Mouse (Mus musculus) ovary, postnatal 14 days (tissue): ENCODE results near the gene Med17.

Experiments
- DNase-seq: peaks from one replicate; pipeline ENCODE4 v3.0.0; 2022; ENCODE audit warnings: low spot score

The Med17 gene

DNA sequence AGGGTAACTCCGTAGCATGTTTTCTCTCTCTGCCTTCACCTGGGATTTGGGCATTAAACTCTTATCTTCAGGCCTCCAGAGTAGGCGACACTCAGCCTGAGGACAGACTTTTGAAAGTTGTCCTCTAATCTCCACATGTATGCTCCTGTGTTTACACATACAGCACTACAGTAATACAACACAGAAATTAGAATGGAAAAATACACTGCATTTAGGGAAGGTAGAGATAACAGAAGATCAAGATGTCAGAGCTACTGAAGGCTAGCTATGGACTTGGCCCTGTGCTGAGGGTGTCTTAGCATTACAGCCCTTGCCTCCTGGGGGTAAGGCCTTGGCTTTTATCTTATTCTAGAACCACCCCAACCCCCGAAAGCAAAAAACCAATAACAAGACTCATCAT lies 8.7 kb upstream of the Med17 start:
- no peak for DNase-seq

DNA sequence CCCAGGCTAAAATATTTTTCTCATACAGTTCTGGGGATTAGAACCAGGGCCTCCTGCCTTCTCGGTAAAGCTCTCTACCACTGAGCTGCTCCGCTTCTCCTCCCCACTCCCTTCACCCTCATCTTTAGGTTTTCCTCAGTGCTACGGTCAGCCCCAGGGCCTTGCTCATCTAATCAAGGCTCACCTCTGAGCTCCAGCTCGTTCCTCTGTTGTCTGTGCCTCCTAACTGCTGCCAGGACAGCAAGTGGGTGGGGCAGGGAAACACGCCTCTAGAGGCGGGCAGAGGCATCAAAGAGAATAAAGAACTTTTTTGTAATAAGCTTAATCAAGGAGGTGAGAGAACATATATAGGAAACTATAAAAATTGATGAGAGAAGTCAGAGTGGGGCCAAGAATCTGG lies 8.1 kb upstream of the Med17 start:
- DNase-seq = no peak

DNA sequence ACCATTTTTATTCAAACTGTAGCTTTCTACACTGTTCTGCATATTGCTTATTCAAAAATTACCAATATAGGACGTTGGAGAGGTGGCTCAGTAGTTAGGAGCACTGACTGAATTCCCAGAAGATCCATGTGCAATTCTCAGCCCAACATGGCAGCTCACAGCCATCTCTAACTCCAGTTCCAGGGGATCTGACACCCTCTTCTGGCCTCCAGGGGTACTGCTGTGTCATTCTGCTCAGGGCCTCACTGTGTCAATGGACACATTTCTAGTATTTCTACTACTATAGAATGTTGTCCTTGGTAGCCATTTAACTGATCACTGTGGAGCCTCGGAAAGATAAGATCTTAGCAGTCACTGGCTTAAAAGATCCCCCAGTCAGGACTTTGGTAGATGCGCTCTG lies 5.7 kb upstream of the Med17 start:
- DNase-seq = no peak

DNA sequence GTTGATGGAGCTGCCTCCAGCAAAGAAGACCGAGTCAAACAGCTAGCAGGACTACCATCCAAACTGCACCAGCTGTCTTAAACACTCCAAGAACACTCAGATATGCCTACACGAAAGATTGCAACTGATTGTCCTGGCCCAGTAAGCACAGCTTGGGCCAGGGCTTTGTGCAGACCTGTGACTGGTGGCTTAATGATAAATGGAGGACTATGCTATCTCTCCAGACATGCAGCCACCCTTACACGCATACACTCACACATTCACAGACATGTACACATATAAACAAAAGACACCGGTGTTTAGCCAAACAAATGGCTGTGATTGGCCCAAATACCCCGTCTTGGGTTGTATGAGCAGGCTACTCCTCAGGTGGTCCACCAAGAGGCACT lies 754 bp upstream of the Med17 start:
- DNase-seq = no peak

DNA sequence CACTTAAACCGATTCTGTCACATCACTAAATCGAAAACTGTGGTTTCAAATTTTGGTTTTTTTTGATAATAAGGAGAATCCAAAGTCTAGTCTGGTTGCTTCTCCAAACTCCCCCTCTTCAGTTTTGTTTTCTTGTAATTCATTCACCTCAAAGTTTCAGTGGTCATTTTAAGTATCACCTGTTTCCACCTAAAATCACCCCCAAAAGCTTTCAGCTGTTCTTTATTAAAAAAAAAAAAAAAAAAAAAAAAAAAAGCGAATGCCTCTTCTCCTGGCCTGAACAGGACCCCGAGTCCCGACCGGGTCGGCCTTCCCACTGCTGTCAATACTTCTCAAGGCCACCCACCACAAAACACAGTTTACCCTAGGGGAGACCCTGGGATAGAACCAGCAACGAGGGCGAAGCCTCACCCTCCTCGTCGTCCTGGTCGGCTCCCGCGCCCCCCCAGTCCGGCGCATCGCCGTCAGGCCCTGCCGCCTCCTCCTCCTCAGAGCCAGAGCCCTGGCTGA lies 537 bp downstream of the Med17 start:
- no peak for DNase-seq

DNA sequence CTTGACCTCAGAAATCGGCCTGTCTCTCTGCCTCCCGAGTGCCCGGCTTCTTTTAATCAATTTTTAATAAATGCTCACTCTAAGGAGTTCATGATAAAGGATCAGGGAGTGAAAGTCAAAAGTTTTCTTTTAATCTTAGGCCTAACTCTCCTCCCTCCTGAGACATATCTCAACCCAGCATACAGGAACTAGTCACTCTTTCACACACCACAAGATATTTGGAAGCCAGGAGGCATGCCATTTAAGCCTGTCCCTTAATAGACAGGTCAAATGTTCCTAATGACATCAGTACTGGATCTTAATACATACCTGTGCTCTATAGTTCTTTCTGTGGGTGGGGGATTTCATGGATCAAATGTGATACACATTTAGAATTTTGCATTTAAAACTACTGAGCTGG lies 1.4 kb downstream of the Med17 start:
- DNase-seq = no peak

DNA sequence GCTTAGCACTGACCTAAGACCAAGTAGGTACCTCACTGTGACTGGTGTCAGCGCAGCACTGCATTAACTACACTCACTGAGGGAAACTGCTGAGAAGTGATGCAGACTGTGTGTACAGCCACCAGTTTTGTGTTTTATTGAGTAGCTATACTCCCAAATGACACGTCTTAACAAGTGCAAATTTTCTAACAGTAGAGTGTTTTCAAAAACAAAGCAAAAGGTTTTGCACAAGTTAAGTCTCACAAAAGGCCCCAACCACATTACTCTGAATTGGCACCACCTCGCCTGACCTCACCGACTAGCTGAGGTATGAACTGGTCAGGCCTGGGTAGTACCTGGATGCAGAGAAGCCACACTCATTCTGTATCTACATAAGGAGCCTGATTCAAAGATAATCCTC lies 2.9 kb downstream of the Med17 start:
- no peak for DNase-seq

DNA sequence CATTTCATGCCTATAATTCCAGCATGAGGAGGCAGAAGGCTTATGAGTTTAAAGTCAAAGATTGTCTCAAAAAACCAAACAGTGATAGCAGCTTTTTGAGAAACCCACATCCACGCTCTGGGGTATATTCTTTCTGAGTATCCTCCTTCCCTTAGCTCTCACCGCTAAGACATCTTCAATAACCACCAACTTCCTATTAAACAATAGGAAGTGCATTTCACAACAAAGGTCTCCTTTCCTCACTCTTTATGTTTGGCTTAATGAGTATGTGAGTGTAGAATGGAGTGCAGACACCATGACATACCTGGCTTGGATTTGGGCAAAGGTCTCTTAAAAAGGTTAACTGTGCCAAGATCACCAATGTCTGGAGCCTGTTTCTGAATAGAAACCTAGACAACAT lies 5.8 kb downstream of the Med17 start:
- DNase-seq = no peak

DNA sequence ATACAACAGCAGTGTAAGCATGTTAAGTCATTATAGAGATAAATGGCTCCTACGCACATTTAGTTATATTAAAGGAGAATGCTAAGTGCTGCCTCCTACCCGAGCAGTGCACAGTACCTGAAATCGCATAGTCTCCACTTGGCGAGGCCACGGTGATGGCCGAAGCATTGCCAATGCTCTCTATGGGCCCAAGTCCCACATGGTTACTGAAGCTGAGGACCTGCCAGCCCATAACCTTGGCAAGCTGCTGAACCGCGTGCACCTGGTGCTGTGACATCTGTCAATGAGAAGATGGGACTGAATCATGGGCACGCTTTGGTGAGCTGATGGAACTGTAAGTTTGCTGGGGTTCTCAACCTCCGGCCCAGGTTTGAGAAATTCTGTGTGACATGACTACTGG lies 16.2 kb downstream of the Med17 start:
- no peak for DNase-seq

DNA sequence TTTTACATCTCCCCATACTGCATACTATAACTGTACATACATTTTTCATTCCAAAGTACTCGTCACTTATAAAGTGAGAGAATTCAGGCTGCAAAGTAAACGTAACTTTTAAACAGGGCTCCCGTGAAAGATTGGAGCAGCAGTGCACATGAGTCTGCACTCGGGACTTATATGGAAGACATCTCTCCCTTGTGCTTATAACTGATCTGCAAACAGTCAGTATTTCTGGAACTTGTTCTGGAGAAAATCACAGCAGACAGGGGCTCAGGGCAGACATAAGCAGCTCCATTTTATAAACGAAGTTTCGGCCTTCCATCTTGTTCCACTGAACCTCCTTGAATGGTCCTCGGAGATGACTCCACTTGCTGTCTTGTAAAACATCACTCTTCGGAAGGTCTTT lies 17.8 kb downstream of the Med17 start:
- no peak for DNase-seq

DNA sequence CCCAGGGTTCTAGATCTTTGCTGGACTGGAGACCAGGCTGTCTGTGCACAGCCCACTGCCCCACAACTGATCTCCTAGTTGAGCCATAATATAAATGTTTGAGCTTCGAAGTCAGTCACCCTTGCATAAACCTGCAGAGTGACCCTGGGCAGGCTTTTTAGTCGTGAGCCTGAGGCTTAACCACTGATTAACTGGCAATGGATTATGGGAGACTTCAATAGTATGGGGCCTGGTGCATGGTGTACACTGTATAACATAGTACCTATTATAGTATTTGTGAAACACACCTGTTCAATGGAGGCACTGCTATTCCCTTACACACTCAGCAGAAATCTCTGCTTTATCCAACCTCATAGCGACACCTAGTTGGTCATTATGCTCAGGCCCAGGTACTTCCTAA lies 23.5 kb downstream of the Med17 start:
- no peak for DNase-seq

DNA sequence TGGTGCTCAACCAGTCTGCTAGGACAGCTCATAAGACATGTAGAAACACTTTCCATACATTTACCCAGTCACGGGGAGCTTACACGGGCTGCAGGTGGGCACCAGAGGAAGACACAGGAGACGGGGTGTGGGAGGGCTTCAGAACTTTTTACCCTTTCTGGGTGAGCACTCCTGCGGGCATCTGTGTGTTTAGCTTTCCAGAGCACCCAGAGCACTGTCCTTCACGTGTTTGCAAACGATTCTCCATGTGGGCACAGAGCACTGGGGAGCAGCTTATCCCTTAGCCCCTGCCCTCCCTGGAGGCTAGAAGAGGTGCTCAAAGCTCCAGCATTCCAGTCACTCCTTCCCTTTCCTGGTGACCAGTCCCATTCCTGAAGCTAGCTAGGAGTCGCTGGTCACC lies 25.2 kb downstream of the Med17 start:
- no peak for DNase-seq

DNA sequence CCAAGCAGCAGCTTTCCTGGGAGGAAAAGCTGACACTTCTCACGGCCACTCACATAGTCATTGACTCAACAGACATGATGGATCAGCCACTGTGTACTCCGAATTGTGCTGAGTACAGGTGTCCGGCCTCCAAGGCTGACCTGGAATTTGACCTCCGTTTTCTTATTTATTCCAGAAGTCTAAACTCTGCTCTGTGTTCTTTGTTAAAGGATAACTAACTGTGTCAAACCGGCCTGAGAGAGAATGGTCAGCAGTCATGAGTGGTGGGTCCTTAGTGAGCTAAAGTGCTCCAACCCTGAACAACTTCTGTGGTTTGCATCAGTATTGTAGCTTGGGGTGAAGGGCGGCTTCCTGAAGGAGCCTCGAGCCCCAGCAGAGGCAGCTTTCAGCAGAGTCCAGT lies 27.5 kb downstream of the Med17 start:
- no peak for DNase-seq

DNA sequence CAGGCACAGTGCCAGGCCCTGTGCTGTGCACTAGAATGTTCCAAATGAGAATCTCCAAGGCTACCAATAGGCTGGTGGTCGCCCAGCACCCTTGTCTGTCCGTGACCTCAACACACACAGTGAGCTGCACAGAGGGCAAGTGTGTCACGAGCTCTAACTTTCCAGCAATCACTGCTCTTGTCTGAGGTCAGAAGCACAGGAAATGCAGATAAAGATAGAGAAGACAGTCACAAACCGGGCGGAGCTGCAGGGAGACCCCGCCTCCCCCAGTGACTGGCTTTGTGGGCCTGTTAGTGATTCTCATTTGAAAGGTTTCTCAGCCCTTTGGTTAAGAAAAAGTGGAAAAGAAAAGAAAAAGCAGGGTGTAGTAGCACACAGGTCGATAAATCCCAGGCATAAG lies 29.4 kb downstream of the Med17 start:
- DNase-seq = no peak

DNA sequence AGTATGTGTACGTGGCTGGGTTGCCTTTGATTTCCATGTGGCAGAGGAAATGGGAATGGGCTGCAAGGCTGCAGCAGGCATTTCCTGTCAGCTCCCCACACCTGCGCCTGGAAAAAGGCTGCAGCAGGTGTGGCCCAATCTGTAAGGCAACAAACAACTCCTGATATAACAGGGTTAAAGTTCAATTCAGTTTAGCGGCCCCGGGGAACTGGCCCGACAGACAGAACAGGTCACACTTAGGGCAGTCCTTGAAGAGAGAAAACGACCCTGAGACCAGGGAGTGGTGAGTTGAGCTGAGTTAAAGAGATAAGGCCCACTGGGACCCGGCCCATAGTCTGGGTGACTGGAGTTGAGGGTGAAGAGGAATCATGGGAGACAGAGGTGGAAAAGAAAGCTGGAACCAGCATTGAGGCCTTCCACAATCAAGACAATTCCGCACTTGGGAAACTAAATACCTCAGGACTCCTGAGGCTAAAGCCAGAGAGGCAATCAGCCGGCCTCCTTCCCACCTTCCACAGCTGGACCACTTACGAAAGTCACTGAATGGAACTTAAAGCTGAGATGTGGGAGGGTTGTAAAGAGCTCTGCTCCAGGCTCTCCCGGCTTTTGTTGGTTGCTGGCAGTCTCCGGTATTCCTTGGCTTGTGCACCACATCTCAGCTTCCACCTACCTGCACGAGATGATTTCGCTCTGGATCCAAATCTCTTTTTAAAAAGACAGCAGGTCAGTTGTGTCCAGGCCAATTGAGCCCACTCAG lies 34.2 kb downstream of the Med17 start:
- no peak for DNase-seq

DNA sequence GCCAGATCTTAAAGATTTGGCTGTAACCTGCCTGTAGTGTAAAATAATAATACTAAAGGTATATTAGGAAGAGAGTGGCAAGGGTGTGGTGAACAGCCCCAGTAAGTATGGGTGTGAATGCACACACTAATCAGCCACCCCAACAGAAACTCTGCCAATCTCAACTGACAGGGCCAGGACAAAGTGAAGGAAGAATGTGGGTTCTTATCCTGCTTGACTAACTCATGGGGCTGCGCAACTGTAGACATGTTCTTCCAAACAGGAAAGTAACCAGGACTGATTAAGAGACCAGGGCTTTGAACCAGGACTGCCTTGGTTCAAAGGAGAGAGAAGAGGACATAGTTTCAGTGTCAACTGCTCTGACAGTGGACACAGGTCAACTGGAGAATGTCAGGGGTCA lies 37.6 kb downstream of the Med17 start:
- DNase-seq = no peak

DNA sequence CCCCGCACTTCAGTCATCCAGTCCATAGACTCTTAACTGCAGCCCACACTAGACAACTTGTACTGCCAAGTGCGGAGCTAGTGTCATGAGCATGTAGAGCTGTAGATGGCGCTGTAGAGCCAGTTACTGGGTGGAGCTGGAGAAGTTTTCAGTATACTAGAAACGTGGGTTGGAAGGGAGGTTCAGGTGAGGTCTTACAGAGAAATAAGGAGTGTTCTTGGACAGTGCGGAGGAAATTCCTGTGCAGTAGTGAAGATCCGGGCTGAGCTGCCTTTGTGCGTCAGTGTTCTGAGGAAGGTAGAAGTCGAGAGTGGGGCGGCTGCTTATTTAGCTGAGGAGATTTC lies 38.2 kb downstream of the Med17 start:
- peak; percentile 67 for DNase-seq

DNA sequence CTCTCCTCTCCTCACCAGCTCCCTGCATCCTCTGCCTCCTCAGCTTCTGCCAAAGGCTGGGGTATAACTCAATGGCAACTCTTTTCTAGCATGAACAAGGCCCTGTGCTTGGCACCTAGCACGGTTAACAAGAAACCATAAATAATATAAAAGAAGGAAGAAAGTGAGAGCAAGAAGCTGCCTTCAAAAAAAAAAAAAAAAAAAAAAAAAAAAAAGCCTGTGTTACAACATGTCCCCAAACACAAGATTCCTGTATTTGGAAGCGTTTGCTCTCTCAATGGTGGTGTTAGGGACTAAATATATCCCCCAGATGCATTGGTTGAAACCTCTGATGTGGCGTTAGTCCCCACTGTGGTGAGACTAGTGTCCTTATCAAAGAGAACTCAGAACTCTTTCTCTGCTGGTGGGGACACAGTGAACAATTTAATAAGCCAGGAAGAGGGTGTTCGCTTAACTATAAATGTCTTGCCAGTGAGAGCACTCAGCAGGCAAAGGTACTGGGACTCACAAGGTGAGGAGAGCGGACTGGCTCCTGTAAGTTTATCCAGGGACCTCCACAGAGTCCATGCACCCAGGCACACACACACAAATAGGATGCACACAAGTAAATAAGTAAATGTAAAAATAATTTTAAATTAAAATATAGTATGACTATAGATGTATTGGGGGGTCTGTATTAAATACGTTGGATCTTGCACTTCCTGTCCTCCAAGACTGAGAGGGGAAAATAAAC lies 38.7 kb downstream of the Med17 start:
- no peak for DNase-seq

DNA sequence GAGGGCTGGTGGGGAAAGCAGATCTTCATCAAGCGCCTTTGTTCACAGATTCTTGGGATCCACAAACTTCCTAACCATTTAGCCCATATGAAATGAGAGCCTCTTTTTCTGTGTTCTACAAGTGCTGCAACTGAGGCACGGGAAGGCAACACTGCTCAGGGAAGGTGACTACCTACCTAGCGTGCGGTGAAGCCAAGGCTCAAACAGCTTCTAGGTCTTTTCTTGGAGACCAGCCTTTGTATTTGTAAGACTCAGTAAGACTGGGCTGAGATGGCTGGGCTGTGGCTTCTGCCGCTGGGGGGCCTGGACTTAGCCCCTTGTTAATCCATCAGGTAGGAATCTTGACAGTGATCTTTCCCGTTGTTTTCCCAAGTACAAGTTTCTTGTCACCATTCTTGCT lies 39.7 kb downstream of the Med17 start:
- DNase-seq = no peak

DNA sequence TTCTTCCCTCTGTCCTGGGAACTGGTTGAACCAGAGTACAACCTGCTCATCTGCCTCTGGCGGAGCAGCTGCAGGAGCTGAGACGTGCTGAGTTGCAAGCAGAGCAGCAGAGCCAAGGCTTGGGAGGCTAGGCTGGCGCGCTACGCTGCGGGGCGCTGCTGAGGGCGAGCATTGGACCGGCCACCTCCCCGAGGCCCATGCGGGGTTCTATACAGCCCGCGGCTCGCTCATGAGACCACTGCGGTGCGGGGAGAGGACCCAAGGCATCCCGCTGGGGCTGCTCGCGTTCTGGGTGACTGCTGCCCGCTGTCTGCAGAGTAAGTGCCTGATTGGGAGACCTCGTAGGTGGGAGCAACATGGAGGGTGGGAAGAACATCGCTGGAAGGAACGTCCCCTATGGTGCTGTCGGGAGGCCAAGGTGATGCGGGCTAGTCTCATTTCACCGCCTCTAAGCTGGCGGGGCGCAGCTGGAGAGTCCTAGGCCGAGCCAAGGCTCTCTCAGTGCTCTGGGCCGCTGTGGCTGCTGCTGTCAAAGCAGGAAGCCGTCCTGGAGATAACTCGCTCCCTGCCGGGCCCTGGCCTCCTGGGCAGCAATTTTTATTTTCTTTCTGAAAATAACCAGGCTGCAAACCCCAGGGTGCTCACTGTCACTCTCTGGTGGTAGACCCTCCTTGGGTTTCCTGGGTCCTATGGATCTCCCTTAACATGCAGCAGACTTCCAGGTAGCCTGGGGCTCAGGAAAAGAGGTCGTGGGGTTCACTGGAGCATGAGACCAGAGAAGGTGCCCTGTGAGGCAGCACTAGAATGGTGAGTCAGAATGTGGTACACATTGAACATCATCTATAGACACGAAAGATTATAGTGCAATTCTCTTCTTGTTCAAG lies 40.4 kb downstream of the Med17 start, which contains the start of gene Vstm5:
Vstm5 (plus strand) TSS at position 4 of the 884 bp plus-strand sequence.
- DNase-seq = peak; percentile 6

DNA sequence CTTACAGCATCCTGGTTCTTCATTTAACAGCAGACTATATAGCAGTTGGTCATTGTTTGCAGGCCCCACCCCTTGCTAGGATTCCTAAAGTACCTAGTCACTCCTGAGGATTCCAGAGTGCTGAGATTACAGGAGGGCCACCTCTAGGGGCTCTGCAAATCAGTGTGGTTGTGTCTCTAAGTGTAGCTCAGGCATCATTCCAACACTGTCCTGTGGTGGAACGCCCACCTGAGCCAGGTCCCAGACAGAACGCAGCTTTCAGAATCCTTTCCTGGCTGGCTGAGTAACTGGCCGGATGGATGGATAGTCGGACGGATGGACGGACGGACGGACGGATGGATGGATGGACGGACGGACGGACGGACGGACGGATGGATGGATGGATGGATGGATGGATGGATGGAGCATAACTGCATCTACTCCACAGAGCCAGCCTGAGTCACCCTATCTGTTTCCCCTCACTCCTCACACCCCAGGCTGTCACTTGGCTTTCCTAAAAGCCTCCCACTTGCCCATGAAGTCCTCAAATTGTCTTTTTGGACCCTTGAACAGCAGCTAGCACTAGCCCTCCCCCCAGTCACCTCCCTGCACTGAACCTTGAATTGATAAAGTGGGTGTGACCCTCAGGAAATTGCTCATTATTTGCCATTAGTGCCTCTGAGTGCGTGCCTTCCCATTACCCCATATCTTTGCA lies 41.3 kb downstream of the Med17 start:
- DNase-seq = no peak
